Mouse (Mus musculus): ENCODE measurements at regions not wholly inside any gene's neighbourhood (a gene's known extent, or its start where the extent isn't known, plus 50 kb on each side); places are given as distances from the start of the nearest gene placed in this dataset.

DNA sequence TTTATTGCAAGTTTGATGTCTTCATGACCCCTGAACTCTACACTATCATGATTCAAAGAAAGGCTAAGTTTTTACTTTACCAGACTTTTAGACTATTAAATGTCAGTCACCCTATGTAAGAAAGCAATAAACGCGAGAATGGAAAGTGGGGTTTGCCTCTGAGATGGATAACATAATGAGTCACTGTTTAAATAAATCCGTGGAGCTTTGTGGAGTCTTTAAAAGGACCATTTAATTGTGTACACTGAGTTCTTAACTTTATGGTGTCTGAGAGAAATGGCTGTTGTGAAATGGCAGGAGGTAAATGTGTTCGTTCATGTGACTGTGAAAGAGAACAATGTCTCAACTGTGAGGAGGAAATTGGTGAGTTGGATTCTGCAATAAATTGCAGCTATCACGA lies 122.2 kb upstream of the Myo3a start:
- no peak for DNase-seq (ENCODE audit: extremely low read depth, low read depth, low spot score)
- Histone ChIP-seq H3K9ac (ENCODE audit: low read depth, low read length) (no peak overlapping the region), H3K36me3 (ENCODE audit: control insufficient read depth, insufficient read depth, low read length) (no peaks in the 10 kb centered on the region), H3K4me3 (ENCODE audit: insufficient read depth, low read depth, low read length) (no peak overlapping the region), H3K27ac (replicated peaks; ENCODE audit: insufficient read depth, low read depth, low read length) (no peak overlapping the region), H3K27me3 (ENCODE audit: control insufficient read depth, insufficient read depth, low read length) (no peaks in the 10 kb centered on the region), H3K79me2 (ENCODE audit: control insufficient read depth, insufficient read depth, low read length) (no peaks in the 10 kb centered on the region), H3K4me1 (ENCODE audit: control insufficient read depth, insufficient read depth, low read length) (no peaks in the 10 kb centered on the region)
- 65% methylated on average over 5 of the region's 5 CpGs for WGBS
- TF ChIP-seq CTCF (IDR thresholded peaks at IDR 0.05; ENCODE audit: low read depth, low read length) (no peak), POLR2A (IDR thresholded peaks at IDR 0.05; ENCODE audit: extremely low read depth, insufficient read depth, low read length) (no peak)

DNA sequence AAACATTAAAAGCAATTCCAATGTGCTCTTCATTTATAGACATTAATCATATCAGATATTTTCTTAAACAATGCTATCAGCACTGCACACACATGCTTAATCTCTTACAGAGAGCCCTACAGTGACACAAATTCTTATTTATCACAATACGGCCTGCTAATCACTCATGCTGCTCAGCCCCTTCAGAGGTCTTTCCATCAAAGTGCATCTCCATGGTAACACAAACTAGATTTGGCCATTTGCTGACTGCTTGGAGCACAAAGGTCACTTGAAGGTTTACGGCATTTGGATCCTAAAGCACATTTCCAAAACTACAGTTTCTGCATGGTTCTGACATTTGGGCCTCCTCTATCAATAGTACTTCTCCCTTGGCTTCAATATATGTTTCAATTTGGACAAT lies 77.6 kb upstream of the Myo3a start:
- Histone ChIP-seq H3K79me2 (ENCODE audit: control insufficient read depth, insufficient read depth, low read length) (no peaks in the 10 kb centered on the region), H3K27ac (replicated peaks; ENCODE audit: insufficient read depth, low read depth, low read length) (no peak overlapping the region), H3K4me3 (ENCODE audit: insufficient read depth, low read depth, low read length) (no peak overlapping the region), H3K9ac (ENCODE audit: low read depth, low read length) (no peak overlapping the region), H3K4me1 (ENCODE audit: control insufficient read depth, insufficient read depth, low read length) (no peaks in the 10 kb centered on the region), H3K27me3 (ENCODE audit: control insufficient read depth, insufficient read depth, low read length) (no peaks in the 10 kb centered on the region), H3K36me3 (ENCODE audit: control insufficient read depth, insufficient read depth, low read length) (no peaks in the 10 kb centered on the region)
- DNase-seq (ENCODE audit: extremely low read depth, low read depth, low spot score): no peak
- no peak for TF ChIP-seq POLR2A (IDR thresholded peaks at IDR 0.05; ENCODE audit: extremely low read depth, insufficient read depth, low read length)
- TF ChIP-seq CTCF (IDR thresholded peaks at IDR 0.05; ENCODE audit: low read depth, low read length): no peak
- WGBS: 32% methylated on average over 2 of the region's 2 CpGs

DNA sequence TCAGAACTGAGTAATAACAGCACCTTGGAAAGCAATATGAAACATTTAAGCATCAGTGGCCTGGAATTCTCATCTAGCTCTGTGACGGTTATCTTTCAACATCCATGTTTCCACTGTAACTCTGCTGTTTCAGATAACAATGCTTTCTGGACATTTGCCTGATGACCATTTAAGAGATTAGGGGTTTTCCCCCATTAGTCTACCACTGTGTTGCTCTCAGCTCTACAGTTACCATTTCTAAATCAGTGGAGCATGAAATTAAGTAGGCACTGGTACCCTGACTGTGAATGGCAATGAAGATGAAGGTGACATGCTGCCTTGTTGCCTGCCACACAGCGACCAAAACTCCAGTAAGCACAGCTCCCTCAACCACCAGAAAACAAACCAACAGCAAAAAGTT lies 70.7 kb upstream of the Myo3a start:
- H3K4me1 ChIP-seq (ENCODE audit: control insufficient read depth, insufficient read depth, low read length): no peaks in the 10 kb centered on the region
- 83% methylated on average over 2 of the region's 2 CpGs for WGBS
- H3K4me3 ChIP-seq (ENCODE audit: insufficient read depth, low read depth, low read length): no peak overlapping the region
- no peaks in the 10 kb centered on the region for H3K27me3 ChIP-seq (ENCODE audit: control insufficient read depth, insufficient read depth, low read length)
- H3K9ac ChIP-seq (ENCODE audit: low read depth, low read length): no peak overlapping the region
- no peaks in the 10 kb centered on the region for H3K79me2 ChIP-seq (ENCODE audit: control insufficient read depth, insufficient read depth, low read length)
- no peak for DNase-seq (ENCODE audit: extremely low read depth, low read depth, low spot score)
- no peak for TF ChIP-seq CTCF (IDR thresholded peaks at IDR 0.05; ENCODE audit: low read depth, low read length)
- no peak for TF ChIP-seq POLR2A (IDR thresholded peaks at IDR 0.05; ENCODE audit: extremely low read depth, insufficient read depth, low read length)
- no peaks in the 10 kb centered on the region for H3K36me3 ChIP-seq (ENCODE audit: control insufficient read depth, insufficient read depth, low read length)
- no peak overlapping the region for H3K27ac ChIP-seq (replicated peaks; ENCODE audit: insufficient read depth, low read depth, low read length)

DNA sequence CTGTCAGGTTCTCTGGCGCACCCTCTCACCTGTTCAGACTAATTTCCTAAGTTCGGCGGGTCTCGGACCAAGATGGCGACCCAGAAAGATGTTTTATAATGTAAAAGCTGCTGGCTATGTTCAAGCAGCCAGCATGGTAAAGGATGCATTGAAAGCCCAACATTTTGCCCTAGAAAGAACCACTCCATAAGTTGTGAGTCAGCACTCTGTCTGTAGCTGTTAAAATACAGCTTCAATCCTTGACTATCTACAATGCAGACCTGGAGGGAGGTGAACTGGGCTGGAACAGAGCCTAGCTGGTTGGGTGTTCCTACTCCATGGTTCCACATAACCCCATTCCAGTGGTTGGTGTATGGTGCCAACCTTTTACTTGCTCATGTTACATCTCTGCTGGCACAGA lies 61.9 kb upstream of the Myo3a start:
- no peak for DNase-seq (ENCODE audit: extremely low read depth, low read depth, low spot score)
- Histone ChIP-seq H3K79me2 (ENCODE audit: control insufficient read depth, insufficient read depth, low read length) (no peaks in the 10 kb centered on the region), H3K4me1 (ENCODE audit: control insufficient read depth, insufficient read depth, low read length) (no peaks in the 10 kb centered on the region), H3K9ac (ENCODE audit: low read depth, low read length) (no peak overlapping the region), H3K27ac (replicated peaks; ENCODE audit: insufficient read depth, low read depth, low read length) (no peak overlapping the region), H3K27me3 (ENCODE audit: control insufficient read depth, insufficient read depth, low read length) (no peaks in the 10 kb centered on the region), H3K36me3 (ENCODE audit: control insufficient read depth, insufficient read depth, low read length) (no peaks in the 10 kb centered on the region), H3K4me3 (ENCODE audit: insufficient read depth, low read depth, low read length) (no peak overlapping the region)
- TF ChIP-seq POLR2A (IDR thresholded peaks at IDR 0.05; ENCODE audit: extremely low read depth, insufficient read depth, low read length): no peak
- TF ChIP-seq CTCF (IDR thresholded peaks at IDR 0.05; ENCODE audit: low read depth, low read length): no peak
- 86% methylated on average over 5 of the region's 5 CpGs for WGBS

DNA sequence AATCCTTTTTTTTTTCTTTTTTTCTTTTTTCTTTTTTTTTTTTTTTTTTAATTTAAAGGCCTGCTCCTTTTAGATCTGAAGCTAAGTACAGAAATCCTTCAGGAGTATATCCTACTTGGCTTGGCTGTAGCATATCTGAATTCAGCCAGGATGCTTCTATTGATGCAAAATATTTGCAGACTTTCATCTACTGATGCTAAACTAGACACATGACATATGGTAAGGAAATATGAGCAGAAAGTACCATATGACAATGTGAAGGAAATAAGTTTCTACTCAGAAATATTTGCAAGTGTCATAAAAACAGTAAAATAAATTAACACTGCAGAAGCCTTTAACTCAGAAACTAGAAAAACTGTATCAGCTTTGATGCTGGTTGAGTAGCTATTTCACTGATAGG lies 61.4 kb upstream of the Myo3a start:
- H3K4me1 ChIP-seq (ENCODE audit: control insufficient read depth, insufficient read depth, low read length): no peaks in the 10 kb centered on the region
- TF ChIP-seq CTCF (IDR thresholded peaks at IDR 0.05; ENCODE audit: low read depth, low read length) (no peak), POLR2A (IDR thresholded peaks at IDR 0.05; ENCODE audit: extremely low read depth, insufficient read depth, low read length) (no peak)
- H3K27me3 ChIP-seq (ENCODE audit: control insufficient read depth, insufficient read depth, low read length): no peaks in the 10 kb centered on the region
- no peak overlapping the region for H3K9ac ChIP-seq (ENCODE audit: low read depth, low read length)
- no peak for DNase-seq (ENCODE audit: extremely low read depth, low read depth, low spot score)
- no peaks in the 10 kb centered on the region for H3K36me3 ChIP-seq (ENCODE audit: control insufficient read depth, insufficient read depth, low read length)
- H3K27ac ChIP-seq (replicated peaks; ENCODE audit: insufficient read depth, low read depth, low read length): no peak overlapping the region
- no peak overlapping the region for H3K4me3 ChIP-seq (ENCODE audit: insufficient read depth, low read depth, low read length)
- H3K79me2 ChIP-seq (ENCODE audit: control insufficient read depth, insufficient read depth, low read length): no peaks in the 10 kb centered on the region

Data from liver, adult 2 months (tissue).